Mouse (Mus musculus): Measurements from ENCODE around the gene Wfs1. TPM values are rescaled to one million over a fixed set of nuclear protein-coding genes. Genes with fewer than 3 reads are reported as not detected.
A peak's percentile ranks its signal among the peaks of the same experiment; 100 is the strongest.
"Not testable (repeated sequence)": the region's sequence is repeated elsewhere in the genome, so short reads cannot be mapped to it uniquely, and the experiment has no call there.

Wfs1 gene
- total RNA-seq, 2 experiments from 2014 or later, result 28.0 to 133 TPM

- DNase-seq (ENCODE audit: low spot score in 2 of 2), result no peak
Observed at GRCm38 (mm10) chr5:36988124-36988780, 753 bp downstream of the Wfs1 start.

- no peak for DNase-seq (ENCODE audit: low spot score in 2 of 2)
Observed at GRCm38 (mm10) chr5:36986617-36987016, 2.4 kb downstream of the Wfs1 start.

- no peak for DNase-seq (ENCODE audit: low spot score in 2 of 2)
Observed at GRCm38 (mm10) chr5:36982271-36982670, 6.7 kb downstream of the Wfs1 start.

GRCm38 (mm10) chr5:36979631-36980030 is 9.4 kb downstream of the Wfs1 start:
- no peak for DNase-seq (ENCODE audit: low spot score in 2 of 2)

- no peak for DNase-seq (ENCODE audit: low spot score in 2 of 2)
Observed at GRCm38 (mm10) chr5:36979001-36979400, 10.0 kb downstream of the Wfs1 start.

- DNase-seq (ENCODE audit: low spot score in 2 of 2), result no peak
Observed at GRCm38 (mm10) chr5:36977809-36978208, 11.2 kb downstream of the Wfs1 start.

- no peak for DNase-seq (ENCODE audit: low spot score in 2 of 2)
Observed at GRCm38 (mm10) chr5:36975336-36975735, 13.7 kb downstream of the Wfs1 start.

- DNase-seq (ENCODE audit: low spot score in 2 of 2), result no peak
Observed at GRCm38 (mm10) chr5:36971587-36971986, 17.4 kb downstream of the Wfs1 start.

GRCm38 (mm10) chr5:36960501-36960900 is 28.5 kb downstream of the Wfs1 start:
- DNase-seq (ENCODE audit: low spot score in 2 of 2), result no peak

GRCm38 (mm10) chr5:36958837-36959236 is 30.2 kb downstream of the Wfs1 start:
- DNase-seq (ENCODE audit: low spot score in 2 of 2), result peak; percentile 66 to 71

GRCm38 (mm10) chr5:36955366-36955765 is 33.6 kb downstream of the Wfs1 start:
- peak in 1 of 2 experiments; percentile 37 for DNase-seq (ENCODE audit: low spot score in 2 of 2)

GRCm38 (mm10) chr5:36952311-36952710 is 36.7 kb downstream of the Wfs1 start:
- DNase-seq (ENCODE audit: low spot score in 2 of 2), result no peak

GRCm38 (mm10) chr5:36950871-36951270 is 38.1 kb downstream of the Wfs1 start:
- no peak for DNase-seq (ENCODE audit: low spot score in 2 of 2)

- peak; percentile 70 to 77 for DNase-seq (ENCODE audit: low spot score in 2 of 2)
Observed at GRCm38 (mm10) chr5:36948831-36949230, 40.2 kb downstream of the Wfs1 start.

- peak; percentile 48 to 55 for DNase-seq (ENCODE audit: low spot score in 2 of 2)
Observed at GRCm38 (mm10) chr5:36946445-36946844, 42.6 kb downstream of the Wfs1 start.

- DNase-seq (ENCODE audit: low spot score in 2 of 2), result no peak
Observed at GRCm38 (mm10) chr5:36945713-36946112, 43.3 kb downstream of the Wfs1 start.

- DNase-seq (ENCODE audit: low spot score in 2 of 2), result no peak
Observed at GRCm38 (mm10) chr5:36945102-36945701, 43.8 kb downstream of the Wfs1 start.

GRCm38 (mm10) chr5:36944552-36944951 is 44.5 kb downstream of the Wfs1 start:
- DNase-seq (ENCODE audit: low spot score in 2 of 2), result no peak

GRCm38 (mm10) chr5:36942446-36942845 is 46.6 kb downstream of the Wfs1 start:
- no peak for DNase-seq (ENCODE audit: low spot score in 2 of 2)

- not testable (repeated sequence) for DNase-seq (ENCODE audit: low spot score in 2 of 2)
Observed at GRCm38 (mm10) chr5:36938991-36939390, 50.0 kb downstream of the Wfs1 start.

- DNase-seq (ENCODE audit: low spot score in 2 of 2), result no peak
Observed at GRCm38 (mm10) chr5:36938021-36938420, 51.0 kb downstream of the Wfs1 start.

GRCm38 (mm10) chr5:36936548-36936947 is 52.5 kb downstream of the Wfs1 start:
- DNase-seq (ENCODE audit: low spot score in 2 of 2), result no peak
